Mouse (Mus musculus) c-Kit-positive CD71-positive TER-119-negative erythroid progenitor cells, embryonic 14.5 days (primary cell): ENCODE measurements around the gene Zan.

Source experiments
- DNase-seq: peaks from one replicate; pipeline ENCODE4 v3.0.0-alpha.2; 2013; ENCODE audit warnings: low read depth

The Zan gene

GRCm38 (mm10) chr5:137332857-137333511 lies 143.9 kb downstream of the Zan start:
- DNase-seq = no peak

GRCm38 (mm10) chr5:137330910-137331309 lies 146.0 kb downstream of the Zan start:
- DNase-seq = no peak
